Mouse (Mus musculus) liver, embryonic 14.5 days (tissue): ENCODE results near the gene Timm50.

Experiments used
- CTCF ChIP-seq: IDR thresholded peaks from 2 replicates; pipeline ENCODE4 v1.5.1; 2016; ENCODE audit warnings: antibody characterized with exemption, low read depth, control low read depth
- EP300 ChIP-seq: IDR thresholded peaks from 2 replicates; pipeline ENCODE4 v1.6.1; 2016; ENCODE audit warnings: antibody characterized with exemption, low read depth

- TF ChIP-seq CTCF (no peak), EP300 (no peak)
Observed at GRCm38 (mm10) chr7:28318714-28319113, 6.8 kb upstream of the Timm50 start.
